Comparison of ENCODE assay signal across 13 mouse cellular contexts in genomic region chr13:57231666-57232065, GRCm38 (mm10).
A peak's percentile ranks its signal among the peaks of the same experiment; 100 is the strongest.
DNase-seq lines count a peak whose midpoint lies in the region; ATAC-seq and TF ChIP-seq lines count a peak whose summit lies in the region.
"Had no signal": no experiment of that assay in that cellular context is flagged by ENCODE, and none has a peak within 500 bp of the region (broad histone marks: within the 10 kb centered on the region; RNA-seq: fewer than 3 reads in every experiment).

No protein-coding gene starts in this region.

- H3K27me3 ChIP-seq in stomach, embryonic 14.5 days (ENCODE audit: control insufficient read depth, insufficient read depth, low read length) = no peaks in the 10 kb centered on the region
- no peaks in the 10 kb centered on the region for H3K27me3 ChIP-seq in stomach, postnatal 0 days (ENCODE audit: control insufficient read depth, insufficient read depth, low read length)
- H3K27me3 ChIP-seq in midbrain, embryonic 16.5 days (ENCODE audit: control insufficient read depth, insufficient read depth, low read depth, low read length) = no peaks in the 10 kb centered on the region
- H3K27me3 ChIP-seq: liver, embryonic 15.5 days; megakaryocyte, embryonic 14.5 days had no signal

- H3K4me2 ChIP-seq in stomach, embryonic 14.5 days (replicated peaks; ENCODE audit: low read depth, low read length) = no peak overlapping the region
- H3K4me2 ChIP-seq in stomach, postnatal 0 days (replicated peaks; ENCODE audit: low read depth) = no peak overlapping the region
- no peak overlapping the region for H3K4me2 ChIP-seq in midbrain, embryonic 16.5 days (ENCODE audit: low read length)
- H3K4me2 ChIP-seq: liver, embryonic 15.5 days had no signal

- no peaks in the 10 kb centered on the region for H3K9me3 ChIP-seq in stomach, embryonic 14.5 days (ENCODE audit: control insufficient read depth, low read depth, low read length)
- no peaks in the 10 kb centered on the region for H3K9me3 ChIP-seq in stomach, postnatal 0 days (ENCODE audit: control insufficient read depth, low read length)
- no peaks in the 10 kb centered on the region for H3K9me3 ChIP-seq in midbrain, embryonic 16.5 days (replicated peaks; ENCODE audit: control insufficient read depth, low read length, poor library complexity, severe bottlenecking)
- H3K9me3 ChIP-seq: liver, embryonic 15.5 days had no signal

- no peak for TF ChIP-seq CTCF in stomach, postnatal 0 days (IDR thresholded peaks at IDR 0.05; ENCODE audit: low read depth)

- no peak overlapping the region for H3K9ac ChIP-seq in stomach, embryonic 14.5 days (replicated peaks; ENCODE audit: low read depth, low read length)
- no peak overlapping the region for H3K9ac ChIP-seq in stomach, postnatal 0 days (ENCODE audit: low read length)
- no peak overlapping the region for H3K9ac ChIP-seq in midbrain, embryonic 16.5 days (ENCODE audit: low read depth, low read length)
- H3K9ac ChIP-seq: liver, embryonic 15.5 days had no signal

- TF ChIP-seq EP300 in stomach, postnatal 0 days (optimal IDR thresholded peaks at IDR 0.05) = no peak

- intact Hi-C loops in heart, postnatal 36 days (cut with DNase I) = no loop called here

- H3K4me3 ChIP-seq in stomach, embryonic 14.5 days (ENCODE audit: low read depth, low read length) = no peak overlapping the region
- no peak overlapping the region for H3K4me3 ChIP-seq in stomach, postnatal 0 days (ENCODE audit: low read depth, low read length)
- H3K4me3 ChIP-seq in midbrain, embryonic 16.5 days (ENCODE audit: low read depth, low read length) = no peak overlapping the region
- H3K4me3 ChIP-seq: liver, embryonic 15.5 days; megakaryocyte, embryonic 14.5 days had no signal

- peak; percentile 9 for DNase-seq in gastrocnemius, postnatal 10 days
- DNase-seq in gastrocnemius, postnatal 4 days (ENCODE audit: low spot score in 2 of 2) = no peak
- no peak for DNase-seq in stomach, postnatal 0 days (ENCODE audit: low spot score)
- peak; percentile 5 to 17 for DNase-seq in heart, postnatal 36 days
- DNase-seq in lung, postnatal 25 days (ENCODE audit: low spot score) = peak; percentile 12
- no peak for DNase-seq in yolk sac, embryonic 10.5 days (ENCODE audit: low spot score)
- DNase-seq: cerebellum, adult 11-12 months; thymus, postnatal 14 days had no signal

- H3K4me1 ChIP-seq in stomach, embryonic 14.5 days (ENCODE audit: control insufficient read depth, insufficient read depth, low read length) = peaks cover 3% of the 10 kb centered on the region
- H3K4me1 ChIP-seq in stomach, postnatal 0 days (replicated peaks; ENCODE audit: control insufficient read depth, insufficient read depth) = no peaks in the 10 kb centered on the region
- H3K4me1 ChIP-seq in midbrain, embryonic 16.5 days (ENCODE audit: control insufficient read depth, insufficient read depth, low read length) = peaks cover 1% of the 10 kb centered on the region; the same call in 1 of the 2 replicates
- H3K4me1 ChIP-seq: liver, embryonic 15.5 days; megakaryocyte, embryonic 14.5 days had no signal

- 51% methylated on average over 3 of the region's 3 CpGs for WGBS in stomach, embryonic 14.5 days
- WGBS in stomach, postnatal 0 days = 39% methylated on average over 3 of the region's 3 CpGs
- WGBS in midbrain, embryonic 16.5 days = 78% methylated on average over 3 of the region's 3 CpGs

- no peaks in the 10 kb centered on the region for H3K36me3 ChIP-seq in stomach, embryonic 14.5 days (ENCODE audit: control insufficient read depth, insufficient read depth, low read length)
- H3K36me3 ChIP-seq in stomach, postnatal 0 days (ENCODE audit: control insufficient read depth, insufficient read depth, low read length) = no peaks in the 10 kb centered on the region
- H3K36me3 ChIP-seq in midbrain, embryonic 16.5 days (ENCODE audit: control insufficient read depth, insufficient read depth, low read length) = no peaks in the 10 kb centered on the region
- H3K36me3 ChIP-seq: liver, embryonic 15.5 days had no signal

- 0 out of 2 replicates have a peak overlapping the region, but pooled peaks have one; percentile 10 for H3K27ac ChIP-seq in stomach, embryonic 14.5 days (ENCODE audit: low read length)
- no peak overlapping the region for H3K27ac ChIP-seq in stomach, postnatal 0 days (replicated peaks)
- no peak overlapping the region for H3K27ac ChIP-seq in midbrain, embryonic 16.5 days (ENCODE audit: low read length)
- H3K27ac ChIP-seq: liver, embryonic 15.5 days had no signal

- no peak for ATAC-seq in stomach, embryonic 14.5 days (ENCODE audit: insufficient number of reproducible peaks, insufficient read depth, low FRiP score, low read depth)
- ATAC-seq in stomach, postnatal 0 days (ENCODE audit: low FRiP score, low TSS enrichment) = no peak
- no peak for ATAC-seq in midbrain, embryonic 16.5 days
- ATAC-seq: forebrain, embryonic 14.5 days had no signal

Comparison
In these comparisons a context has a peak if more than half of its experiments do, and no peak if none do; other contexts are left out.
1. DNase-seq: peak in gastrocnemius, postnatal 10 days (single experiment), heart, postnatal 36 days (2 of 2) and lung, postnatal 25 days (single experiment); none in gastrocnemius, postnatal 4 days (0 of 2), stomach, postnatal 0 days (single experiment) and yolk sac, embryonic 10.5 days (single experiment).